In the genomic region with DNA sequence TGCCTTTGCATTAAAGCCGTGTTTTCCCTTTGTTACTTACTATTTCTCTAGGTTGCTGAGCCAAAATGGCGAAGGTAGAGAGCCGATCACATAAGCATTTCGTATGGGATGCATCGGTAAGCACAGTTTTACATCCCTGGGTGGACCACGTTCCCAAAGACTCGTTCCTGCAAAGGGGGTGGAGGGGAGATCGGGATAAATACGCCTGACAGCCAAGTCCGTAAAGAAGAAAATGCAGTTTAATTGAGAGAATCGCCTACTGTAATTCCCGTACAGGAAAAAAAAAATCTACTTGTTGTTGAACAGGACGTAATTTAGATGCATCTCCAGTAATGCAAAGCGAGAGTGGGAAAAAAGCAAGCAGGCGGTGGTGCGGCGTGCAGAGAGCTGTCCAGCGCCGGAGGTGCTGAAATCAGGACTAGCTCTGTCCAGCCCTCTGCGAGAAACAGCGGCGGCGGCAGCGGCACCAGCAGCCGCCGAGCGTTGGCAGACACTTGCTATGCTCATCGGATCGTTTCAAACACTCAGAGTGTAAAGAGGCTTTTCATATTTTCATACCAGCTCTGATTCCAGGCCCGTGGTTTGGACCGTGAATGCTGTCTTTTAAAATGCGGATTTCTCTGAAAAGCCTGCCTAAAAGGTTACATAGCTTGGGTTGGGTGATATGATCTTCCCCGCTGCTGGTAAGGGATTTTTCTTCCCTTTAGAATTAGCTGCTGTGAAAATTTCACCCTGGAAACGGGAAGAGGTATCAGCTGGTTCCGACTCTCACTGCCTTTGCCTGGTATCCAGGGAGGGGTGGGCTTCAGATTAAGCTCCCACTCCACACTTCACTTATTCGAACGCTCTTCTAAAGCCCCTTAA, we compare ENCODE assay signal across 9 mouse cellular contexts.
DNase-seq lines count a peak whose midpoint lies in the region; ATAC-seq and TF ChIP-seq lines count a peak whose summit lies in the region.
"Had no signal": no experiment of that assay in that cellular context is flagged by ENCODE, and none has a peak within 500 bp of the region (broad histone marks: within the 10 kb centered on the region; RNA-seq: fewer than 3 reads in every experiment).

No protein-coding gene starts in this region.

- no peak for TF ChIP-seq EP300 in liver, postnatal 0 days (IDR thresholded peaks at IDR 0.05; ENCODE audit: low read depth)

- 1% methylated on average over 37 of the region's 37 CpGs for WGBS in forebrain, postnatal 0 days
- WGBS in liver, postnatal 0 days (ENCODE audit: insufficient replicate concordance) = 6% methylated on average over 37 of the region's 37 CpGs
- WGBS in olfactory bulb, adult 2 months = 2% methylated on average over 37 of the region's 37 CpGs

- H3K27ac ChIP-seq in ES-E14 (ENCODE audit: insufficient read depth, low read depth, low read length, poor library complexity, severe bottlenecking) = no peak overlapping the region
- peak overlapping the region; percentile 94 for H3K27ac ChIP-seq in forebrain, postnatal 0 days (ENCODE audit: low read depth, low read length)
- H3K27ac ChIP-seq in liver, postnatal 0 days (ENCODE audit: low read depth) = no peak overlapping the region
- peak overlapping the region; percentile 88 for H3K27ac ChIP-seq in olfactory bulb, adult 2 months (ENCODE audit: insufficient read depth, low read depth, low read length)

- 0 out of 2 replicates have a peak, but pooled peaks have one; percentile 43 for TF ChIP-seq POLR2A in olfactory bulb, adult 2 months (IDR thresholded peaks at IDR 0.05; ENCODE audit: insufficient read depth, low read depth, low read length)

- peak overlapping the region in 1 of 2 experiments; percentile 20; a peak in 1 of 4 replicates for H3K4me3 ChIP-seq in ES-E14 (ENCODE audit: insufficient read depth in 1 of 2, low read depth in 1 of 2, low read length in 2 of 2, poor library complexity in 1 of 2, severe bottlenecking in 1 of 2)
- H3K4me3 ChIP-seq in forebrain, postnatal 0 days (ENCODE audit: low read depth, low read length) = peak overlapping the region; percentile 62
- no peak overlapping the region for H3K4me3 ChIP-seq in liver, postnatal 0 days (ENCODE audit: low read depth, low read length)
- peak overlapping the region; percentile 51 for H3K4me3 ChIP-seq in olfactory bulb, adult 2 months (ENCODE audit: insufficient read depth, low read depth, low read length)

- peak; percentile 85 for ATAC-seq in forebrain, postnatal 0 days
- ATAC-seq in liver, postnatal 0 days = no peak; the same call in 1 of the 2 replicates

- H3K27me3 ChIP-seq in forebrain, postnatal 0 days (ENCODE audit: insufficient read depth, low read length) = no peaks in the 10 kb centered on the region
- H3K27me3 ChIP-seq in liver, postnatal 0 days (ENCODE audit: insufficient read depth, low read length) = no peaks in the 10 kb centered on the region

- TF ChIP-seq CTCF in forebrain, postnatal 0 days (IDR thresholded peaks at IDR 0.05; ENCODE audit: low read depth) = no peak
- TF ChIP-seq CTCF in liver, postnatal 0 days (IDR thresholded peaks at IDR 0.05; ENCODE audit: low read depth) = no peak
- TF ChIP-seq CTCF in olfactory bulb, adult 2 months (IDR thresholded peaks at IDR 0.05; ENCODE audit: insufficient read depth, low read depth, low read length) = no peak

- H3K9ac ChIP-seq in ES-E14 (ENCODE audit: insufficient read depth, low read depth, low read length, poor library complexity, severe bottlenecking) = no peak overlapping the region
- H3K9ac ChIP-seq in forebrain, postnatal 0 days = peak overlapping the region; percentile 90
- no peak overlapping the region for H3K9ac ChIP-seq in liver, postnatal 0 days (replicated peaks)

- no peaks in the 10 kb centered on the region for H3K9me3 ChIP-seq in ES-E14 (ENCODE audit: control insufficient read depth, insufficient read depth, low read depth, low read length)
- no peaks in the 10 kb centered on the region for H3K9me3 ChIP-seq in forebrain, postnatal 0 days (ENCODE audit: low read length)
- no peaks in the 10 kb centered on the region for H3K9me3 ChIP-seq in liver, postnatal 0 days (ENCODE audit: low read length)

- no peaks in the 10 kb centered on the region for H3K36me3 ChIP-seq in ES-E14 (ENCODE audit: control insufficient read depth, insufficient read depth, low read length, poor library complexity, severe bottlenecking)
- H3K36me3 ChIP-seq in forebrain, postnatal 0 days (ENCODE audit: insufficient read depth) = no peaks in the 10 kb centered on the region; the same call in 1 of the 2 replicates
- no peaks in the 10 kb centered on the region for H3K36me3 ChIP-seq in liver, postnatal 0 days (replicated peaks; ENCODE audit: insufficient read depth, low read length)
- H3K36me3 ChIP-seq: G1E had no signal

- no peaks in the 10 kb centered on the region for H3K4me1 ChIP-seq in ES-E14 (ENCODE audit: control insufficient read depth in 2 of 2, insufficient read depth in 2 of 2, low read length in 2 of 2, poor library complexity in 1 of 2)
- 0 out of 2 replicates have a peak, but pooled peaks cover 10% of the 10 kb centered on the region for H3K4me1 ChIP-seq in forebrain, postnatal 0 days (ENCODE audit: insufficient read depth)
- H3K4me1 ChIP-seq in liver, postnatal 0 days (ENCODE audit: insufficient read depth) = no peaks in the 10 kb centered on the region
- peaks cover 2% of the 10 kb centered on the region; the same call in 1 of the 2 replicates for H3K4me1 ChIP-seq in olfactory bulb, adult 2 months (ENCODE audit: control insufficient read depth, insufficient read depth, low read length)

- peak overlapping the region; percentile 56 for H3K4me2 ChIP-seq in forebrain, postnatal 0 days (ENCODE audit: low read depth)
- H3K4me2 ChIP-seq in liver, postnatal 0 days (ENCODE audit: low read depth, low read length) = no peak overlapping the region

- DNase-seq in ES-E14 (ENCODE audit: low read depth, low spot score) = peak; percentile 58
- peak; percentile 74 to 79 for DNase-seq in cerebellum, adult 18-20 months
- DNase-seq in forebrain, postnatal 0 days = peak; percentile 85
- peak; percentile 87 for DNase-seq in heart, postnatal 4 days
- DNase-seq in layer of hippocampus, adult 18-20 months (ENCODE audit: low spot score in 2 of 2) = peak; percentile 70 to 76
- DNase-seq in liver, postnatal 0 days = peak; percentile 60
- DNase-seq in urinary bladder, postnatal 36 days (ENCODE audit: low spot score in 2 of 2) = peak; percentile 33 to 65

- in situ Hi-C loops in ES-E14 (cut with MboI; ENCODE audit: low sequenced_read_pairs in 2 of 2, unreplicated experiment in 2 of 2) = no loop called here

TF ChIP-seq in ES-E14, 5 proteins besides CTCF, POLR2A, EP300 and RAD21:
- no peak for TF ChIP-seq MAFK (IDR thresholded peaks at IDR 0.05; ENCODE audit: insufficient read depth, low read depth, low read length)
TF ChIP-seq in ES-E14: peak in this region for 0.

Comparison
In these comparisons a context has a peak if more than half of its experiments do, and no peak if none do; other contexts are left out.
1. H3K27ac ChIP-seq: peak in forebrain, postnatal 0 days (single experiment) and olfactory bulb, adult 2 months (single experiment); none in ES-E14 (single experiment) and liver, postnatal 0 days (single experiment).
2. Peak in every context shown above with its lines, with median percentiles within 50 percentile points of each other: DNase-seq.